Mouse (Mus musculus): ENCODE results near the gene Phactr4.

The Phactr4 gene

DNA sequence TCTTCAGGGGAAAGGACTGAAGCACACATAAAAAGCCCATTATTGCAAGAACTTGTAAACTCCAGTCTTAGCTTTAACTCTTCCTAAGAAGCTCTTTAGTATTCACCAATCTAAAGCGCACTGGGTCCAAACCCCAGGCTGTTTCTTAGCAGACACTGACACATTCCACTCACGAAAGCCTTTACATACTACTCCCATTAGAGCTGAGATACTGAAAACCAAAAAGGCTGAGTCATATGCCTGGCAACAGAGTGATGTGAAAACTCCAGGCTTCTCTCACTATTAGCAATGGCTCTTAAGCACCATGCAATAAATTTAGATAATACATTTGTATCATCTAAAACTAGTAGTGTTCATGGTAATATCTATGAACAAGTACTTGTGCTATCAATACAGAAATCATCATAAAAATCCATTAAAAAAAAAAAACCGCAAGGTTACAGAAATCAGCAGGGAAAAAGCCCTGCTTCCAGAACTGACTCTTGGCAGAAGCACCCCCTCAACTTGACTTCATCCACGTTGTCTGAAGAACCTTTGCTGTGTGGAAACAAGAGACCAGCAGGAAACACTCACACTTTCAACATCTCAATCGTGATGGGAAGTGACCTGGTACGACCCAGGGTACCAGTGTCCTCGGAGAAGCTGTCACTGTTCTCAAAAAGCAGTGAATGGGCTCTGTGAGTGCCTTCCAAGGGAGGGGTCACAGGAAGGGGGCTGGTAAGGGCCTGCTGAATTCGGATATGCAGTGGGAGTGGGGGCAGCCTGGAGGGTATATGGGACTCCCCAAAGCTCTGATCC is 52.1 kb downstream of the Phactr4 start:
- in situ Hi-C loops (cut with MseI, MboI), result no loop called here

DNA sequence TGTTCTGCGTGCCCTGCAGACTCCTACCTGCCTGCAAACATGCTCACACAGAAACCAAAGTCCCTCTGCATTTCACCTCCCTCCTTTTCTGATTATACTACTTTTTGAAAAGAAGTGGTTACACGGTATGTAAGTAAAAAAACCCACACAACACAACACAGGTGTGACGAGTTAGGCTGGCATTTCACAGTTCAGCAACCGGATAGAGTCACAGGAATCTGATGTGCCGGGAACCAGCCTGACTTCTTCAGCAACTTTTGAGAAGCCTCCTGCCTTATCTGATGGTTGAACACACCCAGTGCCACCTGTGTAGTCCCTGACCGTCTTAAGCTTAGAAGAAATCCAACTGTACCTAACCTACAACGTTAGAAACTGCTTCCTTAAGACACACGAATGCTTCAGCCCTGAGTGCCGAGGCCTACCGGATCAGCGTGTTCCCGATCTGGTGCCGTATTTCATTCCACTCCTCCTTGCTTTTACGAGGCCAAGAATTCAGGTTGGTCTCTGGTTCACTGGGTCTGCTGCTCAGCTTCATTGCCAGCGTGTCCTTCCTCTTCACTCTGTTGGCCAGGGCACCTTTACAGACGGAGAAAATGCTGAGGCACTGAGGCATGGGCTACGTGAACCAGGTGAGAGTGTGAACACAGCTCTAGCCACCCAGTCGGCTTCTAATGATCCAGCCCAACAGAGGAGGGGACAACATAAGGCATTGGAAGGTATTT is 54.6 kb downstream of the Phactr4 start:
- in situ Hi-C loops (cut with MseI, MboI), result no loop called here

DNA sequence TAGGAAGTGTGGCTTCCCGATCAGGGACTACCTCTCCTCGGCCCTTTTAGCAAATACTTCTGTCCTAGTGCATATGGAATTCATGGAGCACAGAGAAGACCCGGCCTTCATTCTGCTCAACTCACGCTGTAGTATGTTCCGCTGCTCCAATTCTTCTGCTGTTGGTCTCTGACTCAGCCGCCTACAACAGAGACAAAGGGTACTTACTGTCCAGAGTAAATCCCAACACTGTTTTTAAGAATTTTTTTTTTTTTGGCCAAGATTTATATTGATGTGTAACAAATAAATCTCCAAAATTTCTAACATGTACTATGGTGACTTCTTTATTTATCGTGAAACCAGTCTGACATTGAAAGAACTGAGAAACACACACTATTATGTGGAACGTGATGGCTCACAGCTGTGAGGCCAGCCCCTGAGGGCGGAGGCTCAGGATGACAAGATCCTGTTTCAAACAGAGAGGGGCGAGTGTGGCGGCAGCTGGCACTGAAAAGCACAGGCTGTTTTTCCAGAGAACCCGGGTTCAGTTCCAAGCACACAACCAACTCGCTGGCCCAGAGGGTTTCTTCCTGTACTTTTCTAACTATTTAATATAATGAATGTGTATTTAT is 56.7 kb downstream of the Phactr4 start:
- in situ Hi-C loops (cut with MseI, MboI), result no loop called here

DNA sequence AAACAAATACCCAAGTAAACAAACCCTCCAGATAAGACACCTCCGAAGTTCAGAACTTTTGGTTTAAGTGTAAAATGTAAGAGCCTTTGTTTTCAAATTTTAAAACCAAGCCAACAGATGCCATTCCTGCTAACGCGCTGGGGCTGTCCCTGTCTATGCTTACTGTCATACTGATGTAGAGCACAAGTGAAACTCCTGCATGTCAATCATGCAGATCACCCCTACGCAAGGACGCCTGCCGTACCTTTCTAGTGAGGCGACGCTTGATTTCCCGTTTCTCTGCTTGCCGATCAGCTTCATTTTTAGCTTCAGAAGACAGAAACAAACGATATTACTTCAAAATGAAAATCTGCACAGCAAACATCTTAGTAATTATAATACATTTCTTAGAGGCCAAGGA is 58.8 kb downstream of the Phactr4 start:
- in situ Hi-C loops (cut with MseI, MboI), result no loop called here

DNA sequence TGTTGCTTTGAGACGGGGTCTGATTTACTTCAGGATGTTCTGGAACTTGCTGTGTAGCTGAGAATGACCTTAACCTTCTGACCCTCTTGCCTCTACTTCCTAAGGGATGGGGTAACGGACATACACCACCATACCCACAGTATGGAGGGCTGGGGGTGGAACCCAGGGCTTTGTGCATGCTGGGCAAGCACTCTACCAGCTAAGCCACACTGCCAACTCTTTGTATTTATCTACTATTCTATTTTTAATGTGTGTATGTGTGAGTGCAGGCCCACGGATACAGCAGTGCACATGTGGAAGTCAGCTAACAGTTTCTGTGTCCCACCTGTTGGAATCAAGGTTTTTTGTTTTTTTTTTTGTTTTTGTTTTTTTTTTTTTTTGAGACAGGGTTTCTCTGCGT is 62.8 kb downstream of the Phactr4 start:
- in situ Hi-C loops (cut with MseI, MboI), result no loop called here

DNA sequence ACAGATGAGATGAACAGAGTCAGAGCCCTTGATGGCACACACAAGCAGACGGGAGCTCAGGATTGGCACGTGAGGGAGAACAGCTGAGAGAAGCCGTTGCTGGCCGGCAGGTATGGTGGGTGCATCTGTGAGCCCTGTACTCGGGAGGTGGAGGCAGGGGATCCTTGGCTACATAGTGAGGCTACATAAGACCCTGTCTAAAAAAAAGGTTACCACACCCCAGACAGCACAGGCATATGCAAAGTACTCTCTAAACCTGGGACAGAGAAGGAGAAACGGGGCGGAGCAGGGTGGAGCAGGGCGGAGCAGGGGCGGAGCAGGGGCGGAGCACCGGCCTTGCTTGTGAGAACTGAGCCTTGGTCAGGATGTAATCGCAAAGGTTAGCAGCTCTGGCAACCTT is 66.1 kb downstream of the Phactr4 start:
- in situ Hi-C loops (cut with MseI, MboI), result no loop called here

DNA sequence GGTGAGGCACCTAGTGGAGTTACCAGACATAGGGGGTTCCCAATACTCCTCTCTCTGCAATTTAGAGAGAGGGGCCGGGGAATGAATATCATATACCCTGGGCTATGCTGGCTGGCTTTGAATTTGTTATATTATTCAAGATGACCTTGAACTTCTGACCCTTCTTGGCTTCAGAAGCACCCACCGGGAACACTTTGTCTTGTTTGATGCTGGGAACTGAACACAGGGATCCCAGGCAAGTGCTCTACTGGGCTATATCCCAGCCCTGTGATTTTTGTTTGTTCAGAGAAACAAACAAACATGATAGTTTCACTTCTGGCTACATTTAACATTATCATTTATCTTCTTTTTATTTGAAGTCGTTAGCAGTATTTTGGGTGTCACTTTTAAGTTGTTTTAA is 66.9 kb downstream of the Phactr4 start:
- in situ Hi-C loops (cut with MseI, MboI), result no loop called here

DNA sequence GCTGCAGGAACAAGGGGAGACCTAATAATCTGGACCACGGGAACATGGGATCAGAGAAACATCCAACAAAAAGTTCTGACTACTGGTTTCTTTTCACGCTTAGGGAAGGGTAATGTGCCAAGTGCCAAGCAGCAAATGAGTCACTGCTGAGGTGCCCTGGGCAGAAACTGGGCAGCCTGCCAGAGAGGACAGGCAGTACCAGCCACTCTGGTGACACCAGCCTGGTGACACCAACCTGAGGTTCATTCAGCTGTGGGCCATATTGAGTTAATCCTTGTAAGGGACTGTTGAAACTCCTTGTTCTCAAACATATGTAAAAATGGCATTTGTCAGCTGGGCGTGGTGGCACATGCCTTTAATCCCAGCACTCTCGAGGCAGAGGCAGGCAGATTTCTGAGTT is 67.7 kb downstream of the Phactr4 start:
- in situ Hi-C loops (cut with MseI, MboI), result no loop called here

DNA sequence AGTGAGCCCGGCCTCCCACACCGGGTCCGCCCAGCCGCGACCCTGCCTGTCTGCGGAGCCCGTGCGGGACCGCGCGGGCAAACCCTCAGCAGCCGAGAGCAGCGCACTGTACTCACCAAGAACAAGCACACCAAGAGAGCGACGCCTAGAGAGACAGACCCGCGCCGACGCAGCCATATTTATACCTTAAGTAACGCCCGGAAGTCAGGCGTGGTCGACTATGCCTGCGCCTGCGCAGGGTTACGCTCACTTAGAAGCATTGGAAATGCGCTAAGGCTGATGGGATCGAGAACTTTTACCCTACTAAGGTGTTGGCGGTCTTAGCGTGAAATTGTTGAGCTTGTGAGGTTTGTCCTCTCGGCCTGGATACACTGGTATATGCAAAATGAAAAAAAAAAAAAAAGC is 68.8 kb downstream of the Phactr4 start, which contains the start of gene Rcc1:
Rcc1 (minus strand) TSS at position 125 of the 405 bp plus-strand sequence.
- in situ Hi-C loops (cut with MseI, MboI), result no loop called here

DNA sequence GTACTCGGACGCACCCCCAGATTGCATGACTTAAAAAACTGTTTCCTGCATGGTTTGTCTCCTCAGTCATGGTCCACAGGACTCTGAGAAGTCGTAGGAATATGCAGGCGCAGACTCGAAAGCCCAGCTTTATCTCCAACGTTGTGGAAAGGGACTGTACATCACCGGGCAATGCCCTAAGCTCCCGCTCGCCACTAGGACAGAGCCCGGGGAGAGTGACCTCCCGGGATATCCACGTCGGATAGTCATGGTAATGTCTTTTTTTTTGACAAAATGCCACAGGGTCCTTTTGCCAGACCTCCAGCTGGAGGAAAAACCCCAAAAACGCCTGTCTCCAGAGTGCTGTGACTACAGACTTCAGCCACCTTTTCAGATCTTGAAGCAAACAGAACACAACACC is 69.5 kb downstream of the Phactr4 start:
- in situ Hi-C loops (cut with MseI, MboI), result no loop called here

DNA sequence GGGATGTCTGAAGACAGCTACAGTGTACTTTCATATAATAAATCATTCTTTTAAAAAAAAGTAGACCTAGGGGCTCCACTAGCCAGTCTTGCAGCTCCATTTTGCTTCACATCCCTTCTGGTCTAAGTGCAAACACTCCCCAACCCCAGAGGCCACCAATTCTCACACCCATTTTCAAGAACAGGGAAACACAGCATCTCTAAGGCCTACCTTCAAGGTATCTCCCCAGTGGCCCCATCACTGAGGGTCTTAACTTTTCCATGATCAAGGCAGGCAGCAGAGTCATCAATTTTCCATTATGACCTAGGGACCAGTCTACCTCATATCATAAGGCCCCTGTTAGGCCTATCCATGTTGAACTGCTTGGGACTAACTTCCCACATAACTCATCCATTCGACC is 70.9 kb downstream of the Phactr4 start:
- in situ Hi-C loops (cut with MseI, MboI), result no loop called here

DNA sequence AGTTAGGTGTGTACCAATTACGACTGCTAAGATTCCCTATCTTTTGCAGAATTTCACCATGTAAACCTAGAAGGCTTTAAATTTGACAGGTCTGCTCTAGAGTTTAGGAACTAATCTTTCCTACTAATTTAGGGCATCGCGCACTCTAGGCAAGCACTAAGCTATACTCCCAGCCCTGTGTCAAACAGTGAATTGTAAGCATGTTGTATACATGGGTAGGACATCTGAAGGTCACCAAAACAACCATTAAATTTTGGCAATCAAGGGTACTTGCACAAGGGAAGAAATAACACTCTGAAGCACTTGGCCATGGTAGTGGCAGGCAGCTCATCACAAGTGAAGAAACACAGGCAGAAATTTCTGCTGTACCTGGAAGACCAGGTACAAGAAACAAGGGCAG is 71.4 kb downstream of the Phactr4 start:
- in situ Hi-C loops (cut with MseI, MboI), result no loop called here

DNA sequence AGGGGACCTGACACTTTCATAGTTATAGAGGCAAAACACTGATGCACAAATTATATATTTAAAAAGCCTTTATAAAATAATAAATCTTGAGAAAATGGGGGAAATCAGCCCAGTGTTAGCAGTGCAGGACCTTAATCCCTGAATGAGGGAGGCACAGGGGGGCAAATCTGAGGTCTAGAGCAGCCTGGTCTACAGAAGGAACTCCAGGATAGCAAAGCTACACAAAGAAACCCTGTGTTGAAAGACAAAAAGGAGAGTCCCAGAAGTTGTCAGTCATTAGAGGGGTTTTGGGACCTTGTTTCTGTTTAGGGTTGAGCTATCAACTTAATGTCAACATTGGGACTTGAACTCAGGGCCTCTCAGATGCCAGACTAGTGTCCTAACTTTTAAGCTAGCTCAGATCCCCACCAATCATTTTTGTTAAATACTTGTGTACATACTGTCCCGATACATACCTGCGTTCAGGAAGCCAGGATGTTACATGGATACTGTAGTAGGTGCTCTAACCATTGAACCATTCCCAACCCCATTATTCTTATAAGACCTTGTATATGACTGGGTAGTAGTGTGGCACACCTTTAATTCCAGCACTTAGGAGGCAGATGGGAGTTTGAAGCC is 72.1 kb downstream of the Phactr4 start:
- in situ Hi-C loops (cut with MseI, MboI), result no loop called here

DNA sequence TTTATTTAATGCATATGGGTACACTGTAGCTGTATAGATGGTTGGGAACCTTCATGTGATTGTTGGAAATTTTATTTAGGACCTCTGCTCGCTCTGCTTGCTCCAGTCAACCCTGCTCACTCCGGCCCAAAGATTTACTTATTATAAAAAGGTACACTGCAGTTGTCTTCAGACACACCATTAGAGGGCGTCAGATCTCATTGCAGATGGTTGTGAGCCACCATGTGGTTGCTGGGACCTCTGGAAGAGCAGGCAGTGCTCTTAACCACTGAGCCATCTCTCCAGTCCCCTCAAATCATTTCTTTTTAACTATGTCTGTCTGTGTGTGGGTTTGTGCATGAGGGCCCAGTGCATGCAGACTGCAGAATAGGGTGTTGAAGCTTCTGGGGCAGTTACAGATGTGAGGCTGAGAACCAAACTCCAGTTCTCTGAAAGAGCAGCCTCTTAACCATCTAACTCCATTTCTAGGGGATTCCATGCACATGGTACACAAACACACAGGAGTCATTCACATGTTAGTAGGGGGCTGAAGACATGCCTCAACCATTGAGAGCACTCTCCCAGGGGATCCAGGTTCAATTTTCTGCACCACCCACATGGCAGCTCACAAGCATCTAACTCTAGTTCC is 72.7 kb downstream of the Phactr4 start:
- in situ Hi-C loops (cut with MseI, MboI), result no loop called here

DNA sequence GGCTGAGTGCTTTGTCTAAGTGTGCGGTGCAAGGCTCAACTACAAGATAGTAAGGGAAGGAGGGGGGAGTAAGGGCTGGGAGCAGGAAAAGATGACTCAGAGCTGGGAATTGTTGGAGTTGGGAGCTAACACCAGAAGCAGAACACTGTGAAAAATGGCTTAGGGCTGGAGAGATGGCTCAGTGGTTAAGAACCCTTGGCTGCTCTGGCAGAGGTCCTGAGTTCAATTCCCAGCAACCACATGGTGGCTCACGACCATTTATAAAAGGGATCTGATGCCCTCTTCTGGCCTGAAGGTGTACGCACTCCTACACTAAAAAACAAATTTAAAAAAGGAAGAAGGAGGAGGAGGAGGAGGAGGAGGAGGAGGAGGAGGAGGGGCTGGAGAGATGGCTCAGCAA is 75.6 kb downstream of the Phactr4 start:
- in situ Hi-C loops (cut with MseI, MboI), result no loop called here

DNA sequence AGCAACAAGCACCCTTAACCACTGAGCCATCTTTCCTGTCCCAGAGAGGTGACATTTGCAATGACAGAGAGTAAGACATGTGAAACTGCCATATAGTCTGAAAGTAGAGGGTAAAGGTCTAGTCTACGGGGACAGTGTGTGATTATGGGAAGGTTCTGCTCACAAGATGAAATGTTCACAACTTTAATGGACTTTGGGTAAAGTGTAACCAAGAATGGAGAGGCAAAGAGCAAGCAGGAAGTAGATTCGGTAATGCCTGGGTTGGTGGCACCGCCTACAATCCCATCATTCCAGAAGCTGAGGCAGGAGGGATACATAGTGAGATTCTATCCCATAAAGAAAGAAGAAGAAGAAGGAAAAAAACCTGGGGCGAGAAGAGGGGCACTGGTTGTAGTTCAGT is 76.0 kb downstream of the Phactr4 start:
- in situ Hi-C loops (cut with MseI, MboI), result no loop called here

DNA sequence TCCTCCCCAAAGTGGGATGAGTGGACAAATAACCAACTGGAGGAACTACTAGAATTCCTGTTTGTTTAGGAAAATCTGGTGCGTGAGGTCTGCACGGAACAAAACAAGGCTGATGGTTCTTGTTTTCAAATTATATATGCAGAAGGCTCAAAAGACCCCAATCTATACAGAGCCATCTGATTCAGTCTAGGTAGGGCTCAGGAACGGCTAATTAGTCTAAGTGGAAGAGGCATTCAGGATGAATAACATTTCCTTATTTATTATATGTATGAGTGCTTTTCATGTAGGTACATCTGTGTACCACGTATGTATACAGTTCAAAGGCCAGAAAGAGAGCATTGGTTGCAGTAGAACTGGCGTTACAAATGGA is 76.5 kb downstream of the Phactr4 start:
- in situ Hi-C loops (cut with MseI, MboI), result no loop called here

DNA sequence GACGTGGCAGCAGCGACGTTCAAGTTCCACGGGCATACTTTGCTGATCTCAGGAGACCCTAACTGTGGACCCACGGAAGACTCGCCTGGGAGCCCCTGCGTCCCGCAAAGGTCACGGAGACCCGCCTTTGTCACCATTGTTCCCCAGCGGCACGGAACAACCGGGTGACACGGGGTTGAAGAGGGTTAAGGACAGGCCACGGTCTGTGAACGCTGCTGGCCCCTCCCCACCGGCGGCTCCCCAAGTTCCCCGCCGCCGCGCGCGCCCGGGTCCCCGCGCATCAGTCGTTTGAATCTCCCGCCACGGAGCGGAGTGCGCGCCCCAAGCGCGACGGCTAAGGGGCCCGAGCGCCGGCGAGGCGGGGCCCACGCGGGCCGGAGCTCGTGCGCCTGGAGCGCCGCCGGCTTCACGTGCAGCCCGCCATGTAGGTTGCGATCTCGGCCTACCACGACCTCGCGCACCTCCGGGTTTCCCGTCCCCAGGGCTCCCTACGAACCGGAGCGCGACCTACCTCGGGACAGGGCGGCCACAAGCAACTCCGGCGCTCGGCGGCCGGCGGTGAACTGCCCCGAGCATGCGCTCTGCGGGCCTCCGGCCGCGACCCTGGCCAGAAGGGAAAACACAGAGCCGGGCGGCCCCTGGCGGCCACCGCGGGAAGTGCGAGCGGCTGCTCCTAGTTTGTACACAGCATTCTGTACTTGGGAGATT is 77.0 kb downstream of the Phactr4 start:
- in situ Hi-C loops (cut with MseI, MboI), result no loop called here

DNA sequence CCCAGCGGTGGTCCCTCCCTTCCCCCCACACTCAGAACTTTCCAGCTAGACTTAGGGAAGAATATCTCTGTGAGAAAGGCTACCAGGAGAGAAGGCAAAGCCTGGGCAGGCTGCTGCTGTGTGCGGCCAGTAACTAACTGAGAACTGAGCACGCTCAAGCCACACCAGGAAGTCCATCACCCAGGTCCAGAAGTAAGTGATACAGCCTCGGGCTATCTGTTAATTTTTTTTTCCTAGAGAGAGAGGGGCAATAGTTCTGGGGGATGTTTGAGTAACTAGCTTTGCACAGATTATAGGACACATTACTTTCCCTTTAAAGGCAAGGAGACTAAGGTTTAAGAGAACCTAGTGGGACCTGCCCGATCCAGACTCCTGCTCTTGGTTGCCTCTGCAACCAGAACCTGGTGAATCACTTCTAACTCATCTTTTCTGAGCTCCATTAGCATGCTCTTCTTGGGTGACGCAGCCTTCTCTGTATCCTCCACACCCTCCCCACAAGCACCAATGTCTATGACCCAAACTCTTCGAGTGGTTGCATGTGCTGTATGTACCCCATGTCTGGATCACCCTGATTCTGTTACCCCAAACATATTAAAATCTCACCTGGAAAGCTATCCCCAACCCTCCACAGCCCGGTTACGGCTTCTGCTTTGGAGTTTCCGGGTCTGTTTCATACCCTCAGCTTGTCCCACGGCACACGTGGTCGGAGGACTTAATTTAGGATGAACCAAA is 77.7 kb downstream of the Phactr4 start:
- in situ Hi-C loops (cut with MseI, MboI), result no loop called here

DNA sequence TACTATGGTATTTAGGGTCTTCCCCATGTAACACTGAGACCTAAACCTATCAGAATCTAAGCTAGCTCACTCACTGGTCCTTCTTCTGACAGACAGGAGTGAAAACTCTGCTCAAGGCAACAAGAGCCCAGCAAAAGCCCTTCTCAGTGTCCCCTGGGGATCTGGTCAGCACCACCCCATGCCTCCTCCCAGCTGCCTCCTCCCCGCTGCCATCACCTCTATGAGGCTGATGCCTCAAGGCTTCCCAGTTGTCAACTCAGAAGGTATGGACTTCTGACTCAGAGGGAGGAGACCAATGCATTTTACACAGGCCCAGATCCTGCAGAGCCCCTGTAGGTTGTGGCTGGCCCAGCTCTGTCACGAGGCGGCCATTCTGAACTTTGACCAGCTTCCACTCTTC is 80.8 kb downstream of the Phactr4 start:
- in situ Hi-C loops (cut with MseI, MboI), result no loop called here

DNA sequence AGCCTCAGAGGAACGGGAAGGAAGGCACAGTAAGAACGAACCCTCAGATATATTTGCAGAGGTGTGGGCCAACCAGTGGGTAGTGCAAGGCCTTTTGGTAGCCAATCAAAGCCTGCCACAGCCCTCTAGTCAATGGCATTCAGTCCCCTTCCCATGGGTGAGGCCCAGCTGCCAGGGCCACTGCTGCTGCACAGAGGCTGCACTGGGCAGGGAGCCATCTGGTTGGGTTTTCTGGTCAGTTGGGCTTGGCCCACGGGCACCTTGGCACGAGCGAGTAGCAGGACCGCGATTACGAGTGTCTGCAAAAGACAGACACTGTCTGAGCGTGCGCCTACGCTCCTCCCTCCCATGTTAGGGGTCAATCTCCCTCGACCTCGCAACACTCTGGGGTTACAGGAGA is 83.3 kb downstream of the Phactr4 start:
- in situ Hi-C loops (cut with MseI, MboI), result no loop called here
